Mouse (Mus musculus): ENCODE measurements around the gene Mfap5. TPM values are rescaled to one million over a fixed set of nuclear protein-coding genes. Genes with fewer than 3 reads are reported as not detected.
"Not testable (repeated sequence)": the region's sequence is repeated elsewhere in the genome, so short reads cannot be mapped to it uniquely, and the experiment has no call there.

Gene Mfap5
- polyA plus RNA-seq, 1 experiment from 2014 or later, result 0.75 TPM

- H3K27me3 ChIP-seq, result no peaks in the 10 kb centered on the region
- H3K36me3 ChIP-seq (replicated peaks), result no peaks in the 10 kb centered on the region
- no peak overlapping the region for H3K27ac ChIP-seq
- no peaks in the 10 kb centered on the region for H3K4me1 ChIP-seq
- 0 out of 2 replicates have a peak, but pooled peaks have one; percentile 61 for ATAC-seq (ENCODE audit: low FRiP score)
- H3K9ac ChIP-seq, result no peak overlapping the region
- WGBS, result 81% methylated on average over 9 of the region's 9 CpGs
- H3K4me2 ChIP-seq, result no peak overlapping the region
- H3K4me3 ChIP-seq (replicated peaks), result no peak overlapping the region
- H3K9me3 ChIP-seq, result no peaks in the 10 kb centered on the region
Observed at GRCm38 (mm10) chr6:122522595-122522994, 16.9 kb downstream of the Mfap5 start.

GRCm38 (mm10) chr6:122523289-122523688, 17.6 kb downstream of the Mfap5 start:
- H3K9me3 ChIP-seq, result no peaks in the 10 kb centered on the region
- no peaks in the 10 kb centered on the region for H3K4me1 ChIP-seq
- ATAC-seq (ENCODE audit: low FRiP score), result no peak
- 89% methylated on average over 8 of the region's 8 CpGs for WGBS
- no peak overlapping the region for H3K27ac ChIP-seq
- H3K36me3 ChIP-seq (replicated peaks), result no peaks in the 10 kb centered on the region
- no peak overlapping the region for H3K4me3 ChIP-seq (replicated peaks)
- no peaks in the 10 kb centered on the region for H3K27me3 ChIP-seq
- H3K9ac ChIP-seq, result no peak overlapping the region
- H3K4me2 ChIP-seq, result no peak overlapping the region

GRCm38 (mm10) chr6:122527596-122527995, 22.0 kb downstream of the Mfap5 start:
- no peak overlapping the region for H3K4me3 ChIP-seq (replicated peaks)
- H3K36me3 ChIP-seq (replicated peaks), result no peaks in the 10 kb centered on the region
- ATAC-seq (ENCODE audit: low FRiP score), result no peak
- H3K27me3 ChIP-seq, result no peaks in the 10 kb centered on the region
- H3K4me1 ChIP-seq, result no peaks in the 10 kb centered on the region
- H3K9ac ChIP-seq, result no peak overlapping the region
- WGBS, result 70% methylated on average over 12 of the region's 12 CpGs
- no peak overlapping the region for H3K4me2 ChIP-seq
- H3K9me3 ChIP-seq, result no peaks in the 10 kb centered on the region
- H3K27ac ChIP-seq, result no peak overlapping the region

- Histone ChIP-seq H3K4me2 (no peak overlapping the region), H3K9ac (no peak overlapping the region), H3K36me3 (replicated peaks) (no peaks in the 10 kb centered on the region), H3K9me3 (no peaks in the 10 kb centered on the region), H3K4me3 (replicated peaks) (no peak overlapping the region), H3K27me3 (no peaks in the 10 kb centered on the region), H3K4me1 (peaks cover 5% of the 10 kb centered on the region), H3K27ac (no peak overlapping the region)
- no peak for ATAC-seq (ENCODE audit: low FRiP score)
- WGBS, result 81% methylated on average over 11 of the region's 11 CpGs
Observed at GRCm38 (mm10) chr6:122528136-122528535, 22.5 kb downstream of the Mfap5 start.

GRCm38 (mm10) chr6:122531466-122532174, 26.0 kb downstream of the Mfap5 start:
- H3K27me3 ChIP-seq, result no peaks in the 10 kb centered on the region
- WGBS, result 79% methylated on average over 8 of the region's 8 CpGs
- no peaks in the 10 kb centered on the region for H3K9me3 ChIP-seq
- H3K4me2 ChIP-seq, result no peak overlapping the region
- no peak overlapping the region for H3K27ac ChIP-seq
- H3K36me3 ChIP-seq (replicated peaks), result no peaks in the 10 kb centered on the region
- no peak overlapping the region for H3K9ac ChIP-seq
- H3K4me1 ChIP-seq, result peaks cover 7% of the 10 kb centered on the region
- H3K4me3 ChIP-seq (replicated peaks), result no peak overlapping the region
- no peak for ATAC-seq (ENCODE audit: low FRiP score)

- Histone ChIP-seq H3K4me2 (peak overlapping the region; percentile 45), H3K9ac (0 out of 2 replicates have a peak overlapping the region, but pooled peaks have one; percentile 38), H3K4me1 (peaks cover 7% of the 10 kb centered on the region), H3K27me3 (no peaks in the 10 kb centered on the region), H3K27ac (no peak overlapping the region), H3K9me3 (no peaks in the 10 kb centered on the region), H3K4me3 (replicated peaks) (peak overlapping the region; percentile 13), H3K36me3 (replicated peaks) (no peaks in the 10 kb centered on the region)
- peak; percentile 44; the same call in 1 of the 2 replicates for ATAC-seq (ENCODE audit: low FRiP score)
- 10% methylated on average over 4 of the region's 4 CpGs for WGBS
Observed at GRCm38 (mm10) chr6:122532883-122533302, 27.2 kb downstream of the Mfap5 start.

GRCm38 (mm10) chr6:122534032-122534431, 28.4 kb downstream of the Mfap5 start:
- Histone ChIP-seq H3K36me3 (replicated peaks) (no peaks in the 10 kb centered on the region), H3K9me3 (no peaks in the 10 kb centered on the region), H3K9ac (no peak overlapping the region), H3K4me3 (replicated peaks) (no peak overlapping the region), H3K27ac (no peak overlapping the region), H3K27me3 (no peaks in the 10 kb centered on the region), H3K4me1 (peaks cover 7% of the 10 kb centered on the region), H3K4me2 (no peak overlapping the region)
- ATAC-seq (ENCODE audit: low FRiP score), result no peak
- WGBS, result 26% methylated on average over 3 of the region's 3 CpGs

GRCm38 (mm10) chr6:122539564-122539963, 33.9 kb downstream of the Mfap5 start:
- Histone ChIP-seq H3K27me3 (no peaks in the 10 kb centered on the region), H3K9ac (no peak overlapping the region), H3K36me3 (replicated peaks) (no peaks in the 10 kb centered on the region), H3K4me1 (no peaks in the 10 kb centered on the region), H3K9me3 (no peaks in the 10 kb centered on the region), H3K4me3 (replicated peaks) (no peak overlapping the region), H3K4me2 (no peak overlapping the region), H3K27ac (no peak overlapping the region)
- 79% methylated on average over 9 of the region's 9 CpGs for WGBS
- no peak for ATAC-seq (ENCODE audit: low FRiP score)

- ATAC-seq (ENCODE audit: low FRiP score); H3K27ac ChIP-seq; H3K9ac ChIP-seq; H3K9me3 ChIP-seq; H3K4me2 ChIP-seq; H3K4me1 ChIP-seq; H3K36me3 ChIP-seq (replicated peaks); H3K27me3 ChIP-seq; H3K4me3 ChIP-seq (replicated peaks): not testable (repeated sequence)
- 70% methylated on average over 5 of the region's 5 CpGs for WGBS
Observed at GRCm38 (mm10) chr6:122542459-122542858, 36.8 kb downstream of the Mfap5 start.

- Histone ChIP-seq H3K9me3 (no peaks in the 10 kb centered on the region), H3K4me3 (replicated peaks) (no peak overlapping the region), H3K27me3 (no peaks in the 10 kb centered on the region), H3K4me2 (no peak overlapping the region), H3K4me1 (no peaks in the 10 kb centered on the region), H3K27ac (no peak overlapping the region), H3K9ac (no peak overlapping the region), H3K36me3 (replicated peaks) (no peaks in the 10 kb centered on the region)
- ATAC-seq (ENCODE audit: low FRiP score), result no peak
- WGBS, result 87% methylated on average over 5 of the region's 5 CpGs
Observed at GRCm38 (mm10) chr6:122543574-122543973, 37.9 kb downstream of the Mfap5 start.

GRCm38 (mm10) chr6:122544672-122545071, 39.0 kb downstream of the Mfap5 start:
- ATAC-seq (ENCODE audit: low FRiP score), result no peak
- Histone ChIP-seq H3K4me1 (no peaks in the 10 kb centered on the region), H3K27me3 (no peaks in the 10 kb centered on the region), H3K9me3 (no peaks in the 10 kb centered on the region), H3K27ac (no peak overlapping the region), H3K36me3 (replicated peaks) (no peaks in the 10 kb centered on the region), H3K4me2 (no peak overlapping the region), H3K4me3 (replicated peaks) (no peak overlapping the region), H3K9ac (no peak overlapping the region)
- 89% methylated on average over 1 of the region's 1 CpGs for WGBS

- WGBS, result 84% methylated on average over 9 of the region's 9 CpGs
- no peaks in the 10 kb centered on the region for H3K9me3 ChIP-seq
- no peak overlapping the region for H3K27ac ChIP-seq
Observed at GRCm38 (mm10) chr6:122545289-122545882, 39.7 kb downstream of the Mfap5 start.

GRCm38 (mm10) chr6:122545948-122546347, 40.3 kb downstream of the Mfap5 start:
- Histone ChIP-seq H3K27me3 (no peaks in the 10 kb centered on the region), H3K4me2 (no peak overlapping the region), H3K27ac (no peak overlapping the region), H3K36me3 (replicated peaks) (no peaks in the 10 kb centered on the region), H3K4me3 (replicated peaks) (no peak overlapping the region), H3K9ac (no peak overlapping the region), H3K9me3 (no peaks in the 10 kb centered on the region), H3K4me1 (no peaks in the 10 kb centered on the region)
- WGBS, result 86% methylated on average over 10 of the region's 10 CpGs
- ATAC-seq (ENCODE audit: low FRiP score), result no peak

More at GRCm38 (mm10) chr6:122545289-122545882, 39.7 kb downstream of the Mfap5 start:
- Histone ChIP-seq H3K4me2 (no peak overlapping the region), H3K27me3 (no peaks in the 10 kb centered on the region), H3K4me1 (no peaks in the 10 kb centered on the region), H3K9ac (no peak overlapping the region), H3K36me3 (replicated peaks) (no peaks in the 10 kb centered on the region), H3K4me3 (replicated peaks) (no peak overlapping the region)
- no peak for ATAC-seq (ENCODE audit: low FRiP score)
